Mouse (Mus musculus) embryonic fibroblast, embryonic 13.5 days (primary cell): ENCODE measurements around the gene Tmem202.

Experiments
- CTCF ChIP-seq: IDR thresholded peaks from 2 replicates; pipeline ENCODE4 v1.5.1; 2011; ENCODE audit warnings: mild to moderate bottlenecking, control low read depth, low read length, moderate library complexity, borderline replicate concordance; ENCODE audit not compliant: insufficient read depth
- POLR2A ChIP-seq: IDR thresholded peaks from 2 replicates; pipeline ENCODE4 v1.6.1; 2011; ENCODE audit warnings: low read depth, mild to moderate bottlenecking, control low read depth, low read length, moderate library complexity

DNA sequence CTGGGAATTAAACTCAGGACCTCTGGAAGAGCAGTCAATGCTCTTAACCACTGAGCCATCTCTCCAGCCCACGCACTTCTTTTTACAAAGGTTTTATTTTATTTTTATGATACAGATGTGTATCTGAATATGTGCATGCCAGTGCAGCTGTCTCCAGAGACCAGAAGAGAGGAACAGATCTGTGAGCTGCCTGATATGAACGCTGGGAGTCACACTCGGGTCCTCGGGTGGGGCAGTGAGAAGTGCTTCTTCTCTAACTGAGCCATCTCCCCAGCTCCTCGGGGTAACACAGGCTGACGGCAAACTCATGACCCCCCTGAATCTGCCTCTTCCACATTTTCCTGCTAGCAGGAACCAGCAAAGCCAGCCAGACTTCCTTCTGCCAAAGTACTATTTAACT lies 12.9 kb downstream of the Tmem202 start:
- TF ChIP-seq CTCF (no peak), POLR2A (no peak)
